Mouse (Mus musculus): ENCODE results near the gene Agtrap.
A peak's percentile ranks its signal among the peaks of the same experiment; 100 is the strongest.

Agtrap gene

GRCm38 (mm10) chr4:148104146-148104545 is 16.3 kb upstream of the Agtrap start:
- DNase-seq (ENCODE audit: low spot score in 2 of 2) = no peak

GRCm38 (mm10) chr4:148101801-148102527 is 14.1 kb upstream of the Agtrap start:
- peak; percentile 79 to 82 for DNase-seq (ENCODE audit: low spot score in 2 of 2)

GRCm38 (mm10) chr4:148098666-148099065 is 10.8 kb upstream of the Agtrap start:
- DNase-seq (ENCODE audit: low spot score in 2 of 2) = no peak

GRCm38 (mm10) chr4:148097936-148098335 is 10.1 kb upstream of the Agtrap start:
- DNase-seq (ENCODE audit: low spot score in 2 of 2) = no peak

- no peak for DNase-seq (ENCODE audit: low spot score in 2 of 2)
Measured at GRCm38 (mm10) chr4:148095081-148095480, 7.2 kb upstream of the Agtrap start.

GRCm38 (mm10) chr4:148094161-148094560 is 6.3 kb upstream of the Agtrap start:
- DNase-seq (ENCODE audit: low spot score in 2 of 2) = no peak

GRCm38 (mm10) chr4:148092551-148093271 is 4.9 kb upstream of the Agtrap start:
- DNase-seq (ENCODE audit: low spot score in 2 of 2) = no peak

GRCm38 (mm10) chr4:148091181-148091580 is 3.4 kb upstream of the Agtrap start:
- DNase-seq (ENCODE audit: low spot score in 2 of 2) = no peak

- DNase-seq (ENCODE audit: low spot score in 2 of 2) = no peak
Measured at GRCm38 (mm10) chr4:148089166-148089565, 1.3 kb upstream of the Agtrap start.

GRCm38 (mm10) chr4:148087091-148087906 is 532 bp downstream of the Agtrap start:
- DNase-seq (ENCODE audit: low spot score in 2 of 2) = no peak

GRCm38 (mm10) chr4:148085907-148086305 is 1.9 kb downstream of the Agtrap start:
- DNase-seq (ENCODE audit: low spot score in 2 of 2) = no peak

- DNase-seq (ENCODE audit: low spot score in 2 of 2) = no peak
Measured at GRCm38 (mm10) chr4:148085131-148085906, 2.5 kb downstream of the Agtrap start.

GRCm38 (mm10) chr4:148084261-148084714 is 3.5 kb downstream of the Agtrap start:
- no peak for DNase-seq (ENCODE audit: low spot score in 2 of 2)

GRCm38 (mm10) chr4:148083176-148083899 is 4.5 kb downstream of the Agtrap start:
- DNase-seq (ENCODE audit: low spot score in 2 of 2) = no peak

- peak; percentile 42 to 51 for DNase-seq (ENCODE audit: low spot score in 2 of 2)
Measured at GRCm38 (mm10) chr4:148082257-148083044, 5.4 kb downstream of the Agtrap start.

GRCm38 (mm10) chr4:148081201-148081600 is 6.6 kb downstream of the Agtrap start:
- DNase-seq (ENCODE audit: low spot score in 2 of 2) = no peak

GRCm38 (mm10) chr4:148080597-148080973 is 7.2 kb downstream of the Agtrap start:
- no peak for DNase-seq (ENCODE audit: low spot score in 2 of 2)

GRCm38 (mm10) chr4:148079944-148080596 is 7.8 kb downstream of the Agtrap start:
- DNase-seq (ENCODE audit: low spot score in 2 of 2) = no peak

GRCm38 (mm10) chr4:148079212-148079611 is 8.6 kb downstream of the Agtrap start:
- DNase-seq (ENCODE audit: low spot score in 2 of 2) = no peak
